Mouse (Mus musculus): ENCODE data around the gene Fbxw2. TPM values are rescaled to one million over a fixed set of nuclear protein-coding genes. Genes with fewer than 3 reads are reported as not detected.
"Not testable (repeated sequence)": the region's sequence is repeated elsewhere in the genome, so short reads cannot be mapped to it uniquely, and the experiment has no call there.

Gene Fbxw2
- polyA plus RNA-seq, 1 experiment from 2014 or later: 76.8 TPM

DNA sequence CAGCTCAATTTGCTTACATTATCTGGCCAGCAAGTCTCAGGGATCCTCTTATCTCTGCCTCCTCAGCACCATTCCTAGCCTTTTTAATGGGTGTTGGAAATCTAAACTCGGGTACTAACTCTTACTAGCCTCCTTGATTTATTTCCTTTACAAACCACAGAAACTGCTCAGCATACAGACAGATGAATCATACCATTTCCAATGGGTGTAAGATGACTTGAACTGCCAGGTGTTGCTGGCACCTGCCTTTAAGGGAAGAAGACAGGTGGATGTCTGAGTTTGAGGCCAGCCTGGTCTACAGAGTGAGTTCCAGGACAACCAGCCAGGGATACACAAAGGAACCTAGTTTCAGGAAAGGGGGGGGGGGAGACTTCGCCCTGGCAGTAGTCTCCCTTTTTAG, 18.1 kb downstream of the Fbxw2 start:
- Histone ChIP-seq H3K27me3 (no peaks in the 10 kb centered on the region), H3K9me3 (replicated peaks) (no peaks in the 10 kb centered on the region), H3K4me3 (no peak overlapping the region), H3K36me3 (peaks cover 46% of the 10 kb centered on the region), H3K27ac (no peak overlapping the region), H3K9ac (no peak overlapping the region), H3K4me1 (peaks cover 12% of the 10 kb centered on the region), H3K4me2 (replicated peaks) (no peak overlapping the region)
- 97% methylated on average over 2 of the region's 2 CpGs for WGBS
- ATAC-seq (ENCODE audit: low FRiP score): no peak

DNA sequence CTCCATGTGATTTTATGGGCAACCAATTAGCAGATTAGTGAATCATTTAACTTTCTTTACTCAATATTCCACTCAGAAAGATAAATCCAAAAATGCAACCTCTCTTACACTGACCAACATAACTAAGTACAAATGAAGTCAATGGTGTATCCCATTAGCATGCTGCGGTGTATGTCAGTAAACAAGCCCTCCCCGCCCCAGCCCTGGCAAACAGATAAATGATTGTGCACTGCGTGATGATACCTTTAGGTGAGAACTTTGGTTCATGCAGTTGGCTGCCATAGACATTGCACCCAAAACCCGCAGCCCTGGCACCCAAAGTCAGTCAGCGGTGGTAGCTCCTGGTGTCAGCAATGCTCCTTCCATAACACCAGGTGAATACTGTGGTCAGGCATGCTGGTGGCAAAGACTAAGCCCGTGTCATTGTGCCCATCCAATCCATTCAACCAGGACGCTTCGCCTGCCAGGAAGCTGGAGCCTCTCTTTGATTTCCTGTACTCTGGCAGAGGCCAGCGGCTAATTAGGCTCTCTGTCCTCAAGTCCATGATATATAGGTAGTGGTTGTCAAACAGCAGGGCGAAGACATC, 20.7 kb downstream of the Fbxw2 start:
- no peak for ATAC-seq (ENCODE audit: low FRiP score)
- H3K9me3 ChIP-seq (replicated peaks): no peaks in the 10 kb centered on the region
- H3K36me3 ChIP-seq: peaks cover 24% of the 10 kb centered on the region
- peaks cover 12% of the 10 kb centered on the region for H3K4me1 ChIP-seq
- WGBS: 90% methylated on average over 10 of the region's 10 CpGs
- no peak overlapping the region for H3K4me2 ChIP-seq (replicated peaks)
- H3K4me3 ChIP-seq: no peak overlapping the region
- H3K9ac ChIP-seq: no peak overlapping the region
- no peak overlapping the region for H3K27ac ChIP-seq
- no peaks in the 10 kb centered on the region for H3K27me3 ChIP-seq

DNA sequence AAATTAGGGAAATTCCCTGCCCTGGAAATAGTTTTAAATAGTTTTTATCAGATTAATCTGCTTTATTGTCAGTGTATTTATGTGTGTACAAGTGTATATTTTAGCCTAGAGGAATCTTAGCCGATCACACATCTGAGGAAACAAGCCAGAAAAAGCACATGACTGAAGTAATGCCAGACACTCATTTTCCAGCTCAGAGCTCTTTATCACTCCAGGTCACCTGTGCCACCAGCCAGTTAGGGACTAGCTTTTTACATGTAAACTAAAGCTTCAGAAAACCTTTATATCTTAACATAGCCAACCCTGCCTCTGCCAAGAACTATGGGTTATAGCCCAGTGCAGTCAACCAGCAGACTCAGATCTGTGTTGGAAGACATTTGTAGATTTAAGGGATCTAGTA, 21.3 kb downstream of the Fbxw2 start:
- Histone ChIP-seq H3K4me1 (peaks cover 12% of the 10 kb centered on the region), H3K4me2 (replicated peaks) (no peak overlapping the region), H3K36me3 (peaks cover 23% of the 10 kb centered on the region), H3K27ac (no peak overlapping the region), H3K9ac (no peak overlapping the region), H3K4me3 (no peak overlapping the region), H3K27me3 (no peaks in the 10 kb centered on the region), H3K9me3 (replicated peaks) (no peaks in the 10 kb centered on the region)
- WGBS: 96% methylated on average over 1 of the region's 1 CpGs
- no peak for ATAC-seq (ENCODE audit: low FRiP score)

DNA sequence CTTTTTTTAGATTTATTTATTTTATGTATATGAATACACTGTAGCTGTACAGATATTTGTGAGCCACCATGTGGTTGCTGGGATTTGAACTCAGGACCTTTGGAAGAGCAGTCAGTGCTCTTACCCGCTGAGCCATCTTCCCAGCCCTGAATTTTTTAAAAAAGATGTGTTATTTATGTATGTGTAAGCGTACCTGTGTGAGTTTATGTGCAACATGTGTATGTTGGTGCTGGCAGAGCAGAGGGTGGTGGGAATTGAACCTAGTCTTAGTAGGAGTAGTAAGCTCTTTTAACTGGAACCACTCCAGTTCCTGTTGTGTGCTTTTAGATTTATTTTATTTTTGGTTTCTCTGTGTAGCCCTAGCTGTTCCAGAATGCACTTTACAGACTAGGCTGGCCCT, 21.9 kb downstream of the Fbxw2 start:
- H3K9ac ChIP-seq: no peak overlapping the region
- ATAC-seq (ENCODE audit: low FRiP score): no peak
- WGBS: 99% methylated on average over 2 of the region's 2 CpGs
- no peak overlapping the region for H3K27ac ChIP-seq
- no peaks in the 10 kb centered on the region for H3K9me3 ChIP-seq (replicated peaks)
- peaks cover 21% of the 10 kb centered on the region for H3K36me3 ChIP-seq
- peaks cover 12% of the 10 kb centered on the region for H3K4me1 ChIP-seq
- no peaks in the 10 kb centered on the region for H3K27me3 ChIP-seq
- peak overlapping the region; percentile 74; the same call in 1 of the 2 replicates for H3K4me2 ChIP-seq (replicated peaks)
- H3K4me3 ChIP-seq: no peak overlapping the region

DNA sequence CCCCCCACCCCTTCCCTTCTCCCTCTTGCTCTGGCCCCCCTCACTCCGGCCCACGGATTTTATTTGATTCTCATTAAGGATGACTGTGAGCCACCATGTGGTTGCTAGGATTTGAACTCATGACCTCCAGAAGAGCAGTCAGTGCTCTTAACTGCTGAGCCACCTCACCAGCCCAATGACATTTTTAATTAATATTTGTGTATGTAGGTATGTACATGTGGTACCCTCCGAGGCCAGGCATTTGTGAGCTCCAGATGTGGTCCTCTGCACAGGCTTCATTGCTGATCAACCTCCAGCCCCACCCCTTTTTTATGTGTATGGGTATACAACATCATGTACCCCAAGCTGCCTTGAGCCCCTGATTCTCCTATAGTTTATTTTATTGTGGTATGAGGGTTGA, 22.4 kb downstream of the Fbxw2 start:
- Histone ChIP-seq H3K9me3 (replicated peaks) (no peaks in the 10 kb centered on the region), H3K4me2 (replicated peaks) (peak overlapping the region; percentile 74), H3K4me1 (peaks cover 12% of the 10 kb centered on the region), H3K9ac (peak overlapping the region; percentile 35; the same call in 1 of the 2 replicates), H3K4me3 (peak overlapping the region; percentile 4; the same call in 1 of the 2 replicates), H3K27ac (no peak overlapping the region), H3K27me3 (no peaks in the 10 kb centered on the region), H3K36me3 (peaks cover 17% of the 10 kb centered on the region)
- no peak for ATAC-seq (ENCODE audit: low FRiP score)
- 80% methylated on average over 3 of the region's 3 CpGs for WGBS

DNA sequence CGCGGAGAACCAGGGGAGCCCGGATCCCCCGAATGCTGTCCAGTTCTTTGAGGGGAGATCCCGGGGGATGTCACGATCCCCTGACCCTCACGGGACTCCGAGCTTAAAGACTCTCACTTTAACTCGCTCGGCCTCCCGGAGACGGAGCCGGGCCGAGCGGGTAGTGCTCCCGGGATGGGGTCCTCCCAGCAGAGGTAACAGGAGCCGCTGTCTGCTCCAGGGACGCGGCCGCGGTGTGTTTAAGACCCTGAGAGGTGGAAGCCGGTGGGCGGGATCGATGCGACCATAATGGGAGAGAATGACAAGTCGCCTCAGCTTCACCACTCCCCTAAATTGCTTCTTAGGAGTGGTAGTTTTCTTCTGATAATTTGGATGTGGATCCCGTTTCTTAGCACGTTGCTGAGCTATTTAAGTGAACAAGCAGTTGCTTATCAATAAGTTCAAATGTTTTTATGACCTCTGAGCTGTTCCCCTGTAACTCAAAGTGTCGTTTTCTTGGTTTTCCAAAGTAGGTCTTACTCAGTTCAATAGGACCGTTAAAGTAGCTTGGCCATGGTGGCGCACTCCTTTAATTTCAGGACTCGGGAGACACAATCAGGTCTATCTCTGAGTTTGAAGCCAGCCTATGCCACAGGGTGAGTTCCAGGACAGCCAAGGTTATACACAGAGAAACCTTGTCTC, 23.4 kb downstream of the Fbxw2 start:
- WGBS: 1% methylated on average over 30 of the region's 32 CpGs
- Histone ChIP-seq H3K4me3 (peak overlapping the region; percentile 67), H3K27ac (peak overlapping the region; percentile 93), H3K36me3 (peaks cover 10% of the 10 kb centered on the region), H3K4me2 (replicated peaks) (peak overlapping the region; percentile 74), H3K9ac (peak overlapping the region; percentile 78), H3K4me1 (peaks cover 14% of the 10 kb centered on the region)
- not testable (repeated sequence) for H3K9me3 ChIP-seq (replicated peaks); H3K27me3 ChIP-seq
- ATAC-seq (ENCODE audit: low FRiP score): peak; percentile 76

DNA sequence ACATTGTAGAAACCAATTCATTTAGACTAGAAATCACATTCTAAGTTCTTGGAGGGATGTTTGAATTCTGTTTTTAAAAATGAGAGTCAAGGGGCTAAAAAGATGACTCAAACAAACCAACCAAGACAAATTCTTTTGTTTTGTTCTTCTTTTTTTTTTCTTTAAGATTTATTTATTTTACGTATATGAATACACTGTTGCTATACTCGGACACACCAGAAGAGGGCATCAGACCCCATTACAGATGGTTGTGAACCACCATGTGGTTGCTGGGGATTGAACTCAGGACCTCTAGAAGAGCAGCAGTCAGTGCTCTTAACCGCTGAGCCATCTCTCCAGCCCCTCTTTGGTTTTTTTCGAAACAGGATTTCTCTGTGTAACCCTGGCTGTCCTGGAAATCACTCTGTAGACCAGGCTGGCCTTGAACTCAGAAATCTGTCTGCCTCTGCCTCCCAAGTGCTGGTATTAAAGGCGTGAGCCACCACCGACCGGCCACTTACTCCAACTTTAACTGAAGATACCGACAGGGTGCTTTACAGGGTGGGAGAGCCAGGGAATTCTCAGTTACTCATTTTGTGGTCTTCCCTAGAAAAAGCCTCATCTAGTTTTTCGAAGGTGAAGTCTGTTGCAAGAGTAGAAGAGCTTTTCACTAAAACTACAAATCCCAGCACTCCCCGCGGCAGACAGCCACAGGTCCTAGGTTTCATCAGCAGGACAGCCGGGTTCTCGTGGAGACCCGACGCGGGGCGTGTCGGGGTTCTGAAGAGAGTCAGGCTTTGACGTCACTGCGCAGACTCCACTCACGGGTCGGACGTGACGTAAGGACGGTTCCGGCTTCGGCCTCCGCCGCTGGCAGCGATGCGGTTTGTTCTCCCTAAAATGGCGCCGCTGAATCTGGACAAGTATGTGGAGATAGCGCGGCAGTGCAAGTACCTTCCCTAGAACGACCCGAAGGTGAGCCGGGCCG, 24.3 kb downstream of the Fbxw2 start:
- H3K4me3 ChIP-seq: peak overlapping the region; percentile 67
- H3K9me3 ChIP-seq (replicated peaks): no peaks in the 10 kb centered on the region
- peak overlapping the region; percentile 93 for H3K27ac ChIP-seq
- H3K27me3 ChIP-seq: no peaks in the 10 kb centered on the region
- peaks cover 5% of the 10 kb centered on the region; the same call in 1 of the 2 replicates for H3K36me3 ChIP-seq
- peak overlapping the region; percentile 78 for H3K9ac ChIP-seq
- peak; percentile 96 for ATAC-seq (ENCODE audit: low FRiP score)
- peaks cover 14% of the 10 kb centered on the region for H3K4me1 ChIP-seq
- 5% methylated on average over 39 of the region's 39 CpGs for WGBS
- peak overlapping the region; percentile 35 for H3K4me2 ChIP-seq (replicated peaks)

DNA sequence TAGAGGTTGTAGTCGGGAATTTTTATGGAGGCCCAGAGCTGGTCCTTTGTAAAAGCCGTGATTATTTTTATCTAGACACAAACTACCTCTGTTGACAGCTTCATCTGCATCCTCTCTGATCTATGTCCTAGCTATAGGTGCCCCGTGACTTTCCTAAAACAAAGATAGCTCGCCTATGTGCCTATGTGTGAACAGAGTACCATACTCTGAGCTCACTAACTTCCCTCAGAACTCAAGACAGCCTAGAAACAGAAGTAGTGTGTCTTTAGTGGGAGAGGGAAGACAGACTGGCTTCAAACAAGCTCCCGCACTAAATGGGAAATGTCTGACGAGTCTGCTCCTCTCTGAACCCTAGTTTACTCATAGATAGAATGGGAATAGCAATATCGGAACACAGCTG, 25.7 kb downstream of the Fbxw2 start:
- Histone ChIP-seq H3K27me3 (no peaks in the 10 kb centered on the region), H3K9me3 (replicated peaks) (no peaks in the 10 kb centered on the region), H3K27ac (no peak overlapping the region), H3K4me2 (replicated peaks) (no peak overlapping the region), H3K4me3 (no peak overlapping the region), H3K36me3 (peaks cover 3% of the 10 kb centered on the region), H3K4me1 (peaks cover 14% of the 10 kb centered on the region), H3K9ac (no peak overlapping the region)
- WGBS: 85% methylated on average over 7 of the region's 7 CpGs
- no peak for ATAC-seq (ENCODE audit: low FRiP score)

DNA sequence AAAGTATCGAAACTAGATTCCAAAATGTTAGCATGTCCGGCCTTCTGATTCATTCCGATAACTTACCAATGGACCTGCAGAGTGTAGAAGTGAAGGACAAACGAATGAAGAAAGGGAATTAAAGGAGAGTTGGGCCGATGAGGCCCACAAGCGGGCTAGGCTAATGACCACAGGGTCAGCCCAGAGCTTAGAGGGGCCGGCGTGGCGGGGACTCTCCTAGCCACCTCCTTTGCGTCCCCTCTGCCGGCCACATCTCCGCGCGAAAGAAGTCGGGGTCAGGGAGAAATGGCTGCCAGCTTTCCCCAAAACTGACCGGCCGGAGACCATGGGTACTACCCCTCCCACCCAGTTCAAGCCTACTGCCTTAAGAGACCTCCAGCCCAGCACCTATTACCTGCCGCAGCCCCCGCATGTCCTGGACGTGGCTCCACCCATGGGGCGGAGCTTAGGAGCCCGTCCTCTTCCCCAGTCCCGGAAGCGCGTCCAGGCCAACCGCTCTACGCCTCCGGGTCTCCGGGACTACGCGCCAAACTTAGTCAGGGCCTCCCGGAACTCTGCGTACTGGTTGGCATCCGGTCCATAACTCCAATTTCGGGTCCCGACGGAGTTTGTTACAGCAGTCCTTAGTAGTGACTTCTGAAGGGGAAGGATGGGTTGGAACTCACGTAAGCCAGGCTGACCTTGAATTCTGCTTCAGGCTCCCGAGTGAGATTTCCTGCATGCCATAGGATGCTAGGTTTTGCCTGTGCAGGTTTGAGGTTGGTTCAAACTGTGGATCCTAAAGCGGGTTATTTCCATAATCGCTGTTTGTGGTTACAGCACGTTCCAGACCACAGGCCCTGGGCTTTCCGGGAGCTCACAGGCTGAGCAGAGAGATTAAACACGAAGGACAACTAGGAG, 26.5 kb downstream of the Fbxw2 start, which contains the start of gene Rabepk:
TSS of gene Rabepk (minus strand) at position 556 of the 900 bp plus-strand sequence.
- no peaks in the 10 kb centered on the region for H3K27me3 ChIP-seq
- peaks cover 14% of the 10 kb centered on the region for H3K4me1 ChIP-seq
- peaks cover 9% of the 10 kb centered on the region for H3K36me3 ChIP-seq
- no peaks in the 10 kb centered on the region for H3K9me3 ChIP-seq (replicated peaks)
- ATAC-seq (ENCODE audit: low FRiP score): peak; percentile 64
- peak within 1 kb of the TSS; percentile 60 for H3K27ac ChIP-seq
- H3K9ac ChIP-seq: peak within 1 kb of the TSS; percentile 69
- 5% methylated on average over 43 of the region's 44 CpGs for WGBS
- peak within 1 kb of the TSS; percentile 78 for H3K4me2 ChIP-seq (replicated peaks)
- H3K4me3 ChIP-seq: peak within 1 kb of the TSS; percentile 66

DNA sequence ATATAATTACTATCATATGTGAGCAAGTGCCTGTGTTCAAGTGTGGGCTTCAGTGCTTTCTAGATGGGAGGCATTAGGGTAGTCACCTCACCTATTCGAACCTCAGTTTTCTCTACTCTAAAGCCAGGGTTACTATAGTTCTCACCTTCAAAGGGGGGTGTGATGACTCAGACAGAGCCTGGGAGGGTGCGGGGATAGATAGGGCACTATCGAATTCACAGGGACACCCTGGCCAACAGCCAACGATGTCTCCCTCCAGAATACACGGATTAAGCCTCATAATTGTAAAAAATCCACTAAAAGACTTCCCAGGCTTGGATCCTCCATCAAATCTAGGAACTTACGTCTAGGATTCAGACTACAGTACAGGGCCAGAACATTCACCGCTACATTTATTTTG, 30.7 kb downstream of the Fbxw2 start:
- Histone ChIP-seq H3K27me3 (no peaks in the 10 kb centered on the region), H3K9me3 (replicated peaks) (no peaks in the 10 kb centered on the region), H3K4me3 (no peak overlapping the region), H3K9ac (no peak overlapping the region), H3K27ac (no peak overlapping the region), H3K4me1 (0 out of 2 replicates have a peak, but pooled peaks cover 2% of the 10 kb centered on the region), H3K36me3 (peaks cover 17% of the 10 kb centered on the region), H3K4me2 (replicated peaks) (no peak overlapping the region)
- no peak for ATAC-seq (ENCODE audit: low FRiP score)
- WGBS: 95% methylated on average over 7 of the region's 7 CpGs

DNA sequence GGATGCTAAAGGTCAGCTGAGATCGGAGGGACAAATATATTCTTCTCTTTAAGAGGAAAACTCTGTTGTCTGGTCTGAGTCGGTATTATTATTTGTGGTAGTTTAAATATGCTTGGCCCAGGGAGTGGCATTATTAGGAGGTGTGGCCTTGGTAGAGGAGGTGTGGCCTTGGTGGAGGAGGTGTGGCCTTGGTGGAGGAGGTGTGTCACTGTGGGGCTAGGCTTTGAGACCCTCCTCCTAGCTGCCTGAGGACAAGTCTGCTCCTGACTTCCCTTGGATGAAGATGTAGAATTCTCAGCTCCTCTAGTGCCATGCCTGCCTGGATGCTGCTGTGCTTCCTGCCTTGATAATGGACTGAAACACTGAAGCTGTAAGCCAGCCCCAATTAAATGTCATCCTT, 31.6 kb downstream of the Fbxw2 start:
- no peaks in the 10 kb centered on the region for H3K27me3 ChIP-seq
- no peak overlapping the region for H3K27ac ChIP-seq
- peaks cover 24% of the 10 kb centered on the region for H3K36me3 ChIP-seq
- 0 out of 2 replicates have a peak, but pooled peaks cover 2% of the 10 kb centered on the region for H3K4me1 ChIP-seq
- no peak overlapping the region for H3K4me3 ChIP-seq
- no peak overlapping the region for H3K9ac ChIP-seq
- ATAC-seq (ENCODE audit: low FRiP score): no peak
- WGBS: 89% methylated on average over 2 of the region's 2 CpGs
- H3K9me3 ChIP-seq (replicated peaks): no peaks in the 10 kb centered on the region
- no peak overlapping the region for H3K4me2 ChIP-seq (replicated peaks)
